Mouse (Mus musculus): Measurements from ENCODE around the gene Clcn3.

DNA sequence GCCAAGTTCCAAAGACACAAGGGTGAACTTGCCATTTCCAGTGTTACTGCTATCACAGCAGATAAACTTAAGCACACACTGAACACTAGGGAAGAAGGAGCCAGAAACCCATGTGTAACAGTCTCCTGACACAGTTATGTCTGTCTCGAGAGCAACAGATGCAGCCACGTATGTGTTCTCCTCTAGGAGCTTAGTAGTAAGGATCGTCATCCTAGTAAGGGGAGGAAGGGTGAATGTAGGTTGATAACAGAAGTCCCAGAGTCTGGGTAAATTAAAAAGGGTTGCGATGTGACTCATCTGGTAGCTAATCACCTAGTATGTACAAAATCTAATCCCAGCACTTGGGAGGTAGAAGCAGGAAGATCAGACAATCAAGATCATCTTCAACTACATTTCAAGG is 33.2 kb downstream of the Clcn3 start:
- no peak for TF ChIP-seq CTCF (conservative IDR thresholded peaks at IDR 0.05; ENCODE audit: insufficient read depth, insufficient read length, low read depth, low read length)
- TF ChIP-seq POLR2A (IDR thresholded peaks at IDR 0.05; ENCODE audit: low read depth, low read length), result no peak
